Mouse (Mus musculus) bone marrow macrophage, adult 2 months (primary cell): ENCODE measurements around the gene Duox2. TPM values are rescaled to one million over a fixed set of nuclear protein-coding genes. Genes with fewer than 3 reads are reported as not detected.

Experiments used
- H3K27ac ChIP-seq: 2 replicates; pipeline ENCODE4 v1.5.1; 2012; ENCODE audit warnings: low read depth, low read length; ENCODE audit not compliant: insufficient read depth
- H3K4me1 ChIP-seq: 2 replicates; pipeline ENCODE4 v1.6.1; 2012; ENCODE audit warnings: low read length; ENCODE audit not compliant: control insufficient read depth, insufficient read depth
- H3K4me3 ChIP-seq: 2 replicates; pipeline ENCODE4 v1.5.1; 2012; ENCODE audit warnings: mild to moderate bottlenecking, low read length, moderate library complexity; ENCODE audit not compliant: insufficient read depth
- CTCF ChIP-seq: IDR thresholded peaks from 2 replicates; pipeline ENCODE4 v1.5.1; 2012; ENCODE audit warnings: low read depth, mild to moderate bottlenecking, low read length, moderate library complexity
- POLR2A ChIP-seq: IDR thresholded peaks from 2 replicates; pipeline ENCODE4 v1.6.1; 2012; ENCODE audit warnings: mild to moderate bottlenecking, low read depth, low read length, borderline replicate concordance
- polyA plus RNA-seq: library from polyadenylated mRNA; stranded (reverse); fragments of >200 nt; gene quantifications from 2 replicates; pipeline ENCODE4 v1.2.4, GENCODE M21; 2012; ENCODE audit not compliant: missing spikeins, insufficient read depth, insufficient read length

The Duox2 gene
- polyA plus RNA-seq, 1 experiment, result not detected

DNA sequence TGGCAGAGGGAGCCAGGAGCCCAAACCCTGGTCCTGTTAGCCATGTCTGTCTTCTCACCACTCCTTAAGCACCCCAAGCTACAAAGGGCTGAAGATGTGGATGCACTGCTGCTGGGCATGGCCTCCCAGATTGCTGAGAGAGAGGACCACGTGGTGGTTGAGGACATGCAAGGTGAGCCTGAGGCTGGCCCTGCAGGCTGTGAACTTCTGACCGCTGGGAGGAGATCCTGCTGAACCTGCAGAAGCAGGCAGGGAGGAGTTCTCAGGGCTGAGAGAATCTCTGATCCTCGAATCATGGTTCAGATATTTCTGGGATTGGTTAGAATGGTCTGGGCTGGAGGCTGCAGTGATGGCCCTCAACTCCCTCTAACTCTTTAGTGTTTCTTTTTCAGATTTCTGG is 25.7 kb upstream of the Duox2 start:
- Histone ChIP-seq H3K4me1 (no peaks in the 10 kb centered on the region), H3K4me3 (no peak overlapping the region), H3K27ac (no peak overlapping the region)
- TF ChIP-seq POLR2A (no peak), CTCF (no peak)

DNA sequence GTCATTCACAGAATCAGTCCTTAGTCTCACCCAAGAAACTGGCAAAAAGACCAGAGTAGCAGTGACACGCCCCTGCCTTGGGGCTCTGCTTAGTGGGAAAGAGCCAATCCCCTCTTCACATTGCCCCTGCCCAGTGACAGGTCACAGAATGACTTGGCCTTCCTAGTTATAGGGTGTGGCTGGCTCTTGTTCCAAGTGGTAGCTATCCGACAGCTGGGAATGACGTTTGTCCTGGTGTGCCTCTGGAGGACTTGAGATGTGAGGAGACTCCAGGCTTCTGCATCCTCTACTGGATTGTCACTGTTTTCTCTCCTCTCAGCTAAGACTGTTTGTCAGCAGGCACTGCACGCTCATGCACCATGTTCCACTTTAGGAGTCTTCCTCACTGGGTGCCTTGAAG is 19.1 kb upstream of the Duox2 start:
- no peaks in the 10 kb centered on the region for H3K4me1 ChIP-seq
- no peak overlapping the region for H3K4me3 ChIP-seq
- no peak for TF ChIP-seq CTCF
- TF ChIP-seq POLR2A, result no peak
- H3K27ac ChIP-seq, result no peak overlapping the region

DNA sequence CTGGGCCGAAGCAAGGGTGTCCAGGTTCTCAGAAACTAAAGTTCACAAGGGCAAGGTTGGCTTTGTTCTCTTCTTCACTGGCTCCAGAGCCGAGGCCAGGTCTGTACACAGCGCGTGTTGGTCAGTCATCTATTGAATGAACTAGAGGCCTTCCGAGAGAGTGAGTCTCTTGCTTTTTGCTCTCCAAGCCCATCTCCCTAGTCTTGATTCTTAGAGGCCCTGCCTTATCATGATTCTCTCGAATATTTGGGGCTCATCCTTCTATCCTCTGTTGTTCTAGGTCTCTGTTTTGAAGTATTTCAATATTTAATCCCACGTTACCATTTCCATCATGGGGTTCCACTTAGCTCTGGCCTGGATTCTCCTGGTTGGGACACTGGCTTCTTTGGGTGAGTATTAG is 17.1 kb upstream of the Duox2 start, which contains the start of gene Duox1:
Gene Duox1, plus strand, starts transcription at position 301 of the 400 bp plus-strand sequence.
- Histone ChIP-seq H3K4me1 (no peaks in the 10 kb centered on the region), H3K27ac (no peak within 1 kb of the TSS), H3K4me3 (no peak within 1 kb of the TSS)
- TF ChIP-seq CTCF (no peak), POLR2A (no peak)

DNA sequence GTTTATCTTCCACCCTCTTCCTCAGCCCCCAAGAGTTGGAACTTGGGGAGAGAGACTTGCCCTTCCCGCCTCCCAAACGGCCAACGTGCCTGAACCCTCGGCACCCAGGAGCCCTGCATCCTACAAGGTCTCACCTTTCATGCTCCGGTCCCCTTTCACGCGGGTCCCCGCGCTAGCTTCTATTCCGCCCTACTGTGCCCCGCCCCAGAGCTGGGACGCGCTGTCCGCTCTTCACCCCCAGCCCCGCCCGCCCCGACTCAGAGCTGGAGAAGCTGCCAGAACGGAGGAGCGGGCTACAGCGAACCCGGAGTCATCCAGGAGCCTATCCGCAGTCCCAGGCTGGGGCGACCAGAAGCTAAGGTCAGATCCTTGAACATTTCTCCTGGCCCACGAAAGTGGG is 15.3 kb upstream of the Duox2 start, which contains the start of gene Duoxa1:
Gene Duoxa1, minus strand, starts transcription at position 195 of the 400 bp plus-strand sequence.
- no peak within 1 kb of the TSS for H3K27ac ChIP-seq
- H3K4me3 ChIP-seq, result peak within 1 kb of the TSS; percentile 34
- TF ChIP-seq CTCF, result no peak
- TF ChIP-seq POLR2A, result no peak
- no peaks in the 10 kb centered on the region for H3K4me1 ChIP-seq

DNA sequence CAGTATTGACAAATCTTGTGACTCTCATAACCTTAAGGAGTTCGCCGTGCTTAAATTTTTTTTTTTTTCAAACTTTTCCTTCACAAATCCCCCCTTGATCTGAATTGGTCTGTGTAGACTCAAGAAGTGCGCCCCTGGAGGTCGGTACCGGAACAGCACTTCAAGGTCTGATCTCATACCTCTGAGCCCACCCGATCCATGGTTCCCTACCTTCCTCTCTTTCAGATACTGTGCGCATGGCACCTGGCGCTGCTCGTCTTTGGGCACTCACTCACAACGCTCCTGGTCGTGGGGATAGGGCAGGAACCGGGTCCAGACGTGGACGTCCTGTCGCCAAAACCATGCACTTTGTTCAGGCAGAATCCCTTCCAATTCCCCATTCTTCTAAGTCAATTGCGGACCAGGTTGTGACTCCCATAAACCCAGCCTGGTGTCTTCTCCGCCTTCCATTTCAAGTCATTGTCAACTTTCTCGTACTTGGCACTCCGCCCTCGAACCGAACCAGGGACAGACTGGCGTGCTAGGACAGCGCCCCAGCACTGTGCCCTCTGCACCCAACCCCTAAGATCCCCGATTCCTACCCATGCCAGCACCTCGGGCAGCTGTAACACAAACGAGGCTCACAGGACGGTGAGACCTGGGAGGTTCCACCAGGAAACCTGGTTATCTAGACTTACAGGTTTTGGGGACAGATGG is 14.6 kb upstream of the Duox2 start:
- Histone ChIP-seq H3K27ac (no peak overlapping the region), H3K4me1 (no peaks in the 10 kb centered on the region), H3K4me3 (peak overlapping the region; percentile 34)
- no peak for TF ChIP-seq POLR2A
- peak; percentile 58 for TF ChIP-seq CTCF

DNA sequence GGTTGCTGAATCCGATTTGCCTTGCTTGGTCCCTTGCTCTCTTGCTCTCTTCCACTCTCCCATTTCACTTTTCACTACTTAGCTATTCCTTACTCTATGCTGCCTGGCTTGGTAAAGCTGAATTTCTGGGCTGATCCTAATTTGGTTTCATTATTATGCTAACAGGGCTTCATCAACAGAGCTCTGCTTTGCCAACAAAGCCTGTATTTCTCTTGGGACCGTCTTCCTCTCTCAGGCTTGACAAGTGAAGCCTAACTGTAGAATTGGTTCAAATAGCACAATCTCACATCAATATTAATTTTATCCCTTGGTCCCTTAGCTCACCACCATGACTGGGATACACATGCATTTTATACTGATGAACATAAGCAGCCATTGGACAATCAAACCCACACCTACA is 13.3 kb upstream of the Duox2 start:
- Histone ChIP-seq H3K4me3 (no peak overlapping the region), H3K4me1 (no peaks in the 10 kb centered on the region)
- TF ChIP-seq CTCF (no peak), POLR2A (no peak)

DNA sequence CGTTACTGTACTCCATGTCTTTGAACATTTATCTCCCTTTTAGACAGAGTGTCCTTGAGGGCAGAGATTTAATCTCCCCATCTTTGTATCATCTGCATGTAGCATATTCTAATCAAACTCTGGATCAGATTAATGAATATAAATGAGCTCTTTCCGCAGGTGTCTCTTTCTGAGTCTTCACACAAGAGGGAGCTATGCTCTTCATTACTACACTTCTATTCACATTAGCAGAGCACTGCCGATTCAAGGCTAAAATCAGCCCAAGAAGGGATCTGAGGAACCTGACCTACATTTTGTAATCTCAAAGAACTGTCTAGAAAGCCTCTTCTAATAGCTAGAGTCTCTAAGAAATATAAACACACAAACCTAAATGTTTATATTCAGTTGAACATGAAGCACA is 11.4 kb upstream of the Duox2 start:
- Histone ChIP-seq H3K27ac (no peak overlapping the region), H3K4me3 (no peak overlapping the region), H3K4me1 (peaks cover 12% of the 10 kb centered on the region)
- TF ChIP-seq CTCF (no peak), POLR2A (no peak)

More for the DNA sequence above, 13.3 kb upstream of the Duox2 start:
- no peak overlapping the region for H3K27ac ChIP-seq

DNA sequence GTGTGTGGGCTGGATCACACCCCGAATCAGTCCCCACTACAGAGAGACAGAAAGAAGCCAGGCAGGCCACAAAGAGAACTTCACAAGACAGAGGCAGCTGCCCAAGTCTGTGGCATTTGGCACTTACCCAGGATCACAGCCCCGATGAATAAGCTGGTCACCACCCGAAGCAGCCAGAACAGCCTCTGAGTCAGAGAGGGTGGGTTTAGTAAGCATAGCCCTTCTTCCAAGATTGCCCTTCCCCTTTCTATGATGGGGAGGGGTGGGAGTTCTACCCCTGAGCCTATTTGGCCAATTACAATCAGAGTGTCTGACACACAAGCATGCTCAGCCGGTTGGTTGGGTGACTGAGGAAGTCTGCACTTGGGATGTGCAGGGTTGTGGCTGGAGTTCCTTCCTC is 7.9 kb upstream of the Duox2 start:
- TF ChIP-seq CTCF, result no peak
- no peak for TF ChIP-seq POLR2A
- no peak overlapping the region for H3K4me3 ChIP-seq
- peaks cover 12% of the 10 kb centered on the region for H3K4me1 ChIP-seq
- H3K27ac ChIP-seq, result no peak overlapping the region

DNA sequence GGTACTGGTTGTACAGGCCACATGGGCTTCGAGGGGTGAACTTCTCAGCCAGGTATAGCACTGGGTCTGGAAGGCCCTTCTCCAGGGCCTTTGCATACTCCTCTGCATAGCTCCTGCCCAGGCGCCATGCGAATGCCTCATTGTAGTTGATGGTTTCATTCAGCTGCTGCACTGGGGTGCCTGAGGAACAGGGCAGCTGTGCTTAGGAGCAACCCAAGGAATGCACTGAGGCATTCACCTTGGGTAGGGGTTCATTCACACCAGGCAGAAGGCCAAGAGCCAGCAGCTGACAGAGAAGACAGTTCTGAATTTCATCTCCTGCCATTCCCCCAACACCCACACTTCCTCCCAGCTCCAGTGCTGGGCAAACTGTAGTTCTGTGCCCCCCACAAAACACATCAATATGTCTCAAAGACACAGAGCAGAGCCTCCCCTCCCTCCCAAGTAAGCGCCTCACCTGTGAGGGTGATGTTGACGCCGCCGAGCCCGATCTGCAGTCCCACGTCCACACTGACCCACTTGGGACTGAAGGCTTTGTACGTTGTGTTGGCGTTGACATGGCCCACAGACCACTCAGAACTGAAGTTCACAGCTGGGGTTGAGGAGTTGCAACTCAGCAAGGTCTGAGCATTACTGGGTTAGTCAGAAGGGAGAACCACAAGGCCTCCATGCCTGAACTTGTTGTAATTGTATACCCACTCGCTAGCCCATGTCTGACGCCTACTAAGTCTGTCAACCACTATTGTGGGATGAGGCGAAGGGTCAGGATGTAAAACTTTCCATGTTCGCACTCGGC is 7.0 kb upstream of the Duox2 start:
- Histone ChIP-seq H3K4me1 (peaks cover 18% of the 10 kb centered on the region), H3K4me3 (no peak overlapping the region), H3K27ac (no peak overlapping the region)
- TF ChIP-seq CTCF, result no peak
- no peak for TF ChIP-seq POLR2A

DNA sequence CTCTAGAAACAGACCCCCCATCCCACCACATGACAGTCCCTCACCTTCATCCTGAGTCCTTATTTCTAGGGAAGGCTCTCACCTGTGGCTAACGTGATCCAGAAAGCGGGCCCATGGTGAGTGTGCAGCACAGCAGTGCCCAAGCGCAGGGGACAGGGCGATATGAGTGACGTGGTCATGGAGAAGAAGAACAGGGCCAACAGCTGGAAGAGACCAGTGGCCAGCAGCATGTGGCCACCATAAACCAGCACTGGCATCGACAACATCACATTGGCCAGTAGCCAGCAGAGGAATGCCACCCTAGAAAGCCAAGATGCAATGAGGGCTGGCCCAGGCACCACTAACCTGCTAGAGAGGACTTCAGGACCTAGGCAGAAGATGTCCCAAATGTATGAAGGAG is 6.3 kb upstream of the Duox2 start:
- TF ChIP-seq CTCF, result no peak
- TF ChIP-seq POLR2A, result no peak

More for the DNA sequence above, 6.3 kb upstream of the Duox2 start:
- Histone ChIP-seq H3K4me3 (no peak overlapping the region), H3K4me1 (peaks cover 18% of the 10 kb centered on the region), H3K27ac (no peak overlapping the region)
